Mouse (Mus musculus): ENCODE measurements around the gene Lrrc17. TPM values are rescaled to one million over a fixed set of nuclear protein-coding genes. Genes with fewer than 3 reads are reported as not detected.
A peak's percentile ranks its signal among the peaks of the same experiment; 100 is the strongest.

Lrrc17 gene
- polyA plus RNA-seq, 1 experiment from 2014 or later: 14.0 TPM

DNA sequence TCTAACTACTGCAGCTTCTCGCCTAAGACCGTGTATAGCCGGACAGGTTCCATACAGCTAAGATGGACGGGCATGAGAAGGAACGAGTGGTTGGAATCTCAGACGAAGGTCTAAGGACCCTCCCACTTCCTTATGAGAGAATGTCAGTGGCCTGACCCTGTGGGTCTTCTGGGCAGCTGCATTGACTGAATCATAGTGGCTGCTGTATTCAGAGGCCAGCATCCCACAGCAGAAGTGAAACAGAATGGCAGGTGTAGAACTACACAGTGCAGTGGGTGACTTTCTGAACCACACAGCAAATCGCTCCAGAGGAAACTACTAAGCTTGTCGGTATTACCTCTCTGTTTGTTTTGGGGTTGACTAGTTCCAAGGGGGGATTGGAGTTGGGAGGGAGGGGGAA is 38.2 kb upstream of the Lrrc17 start:
- 88% methylated on average over 8 of the region's 8 CpGs for WGBS
- no peak for ATAC-seq (ENCODE audit: low FRiP score)
- Histone ChIP-seq H3K4me2 (no peak overlapping the region), H3K9me3 (ENCODE audit: control insufficient read depth, low read length) (no peaks in the 10 kb centered on the region), H3K27ac (ENCODE audit: low read depth, low read length) (no peak overlapping the region), H3K27me3 (ENCODE audit: control insufficient read depth, insufficient read depth, low read length) (no peaks in the 10 kb centered on the region), H3K36me3 (ENCODE audit: control insufficient read depth, insufficient read depth, low read length) (no peaks in the 10 kb centered on the region), H3K9ac (ENCODE audit: low read length) (no peak overlapping the region), H3K4me3 (ENCODE audit: low read depth, low read length) (no peak overlapping the region), H3K4me1 (ENCODE audit: control insufficient read depth, insufficient read depth, low read length) (no peaks in the 10 kb centered on the region)
- no peak for DNase-seq (ENCODE audit: low spot score, missing footprints)

DNA sequence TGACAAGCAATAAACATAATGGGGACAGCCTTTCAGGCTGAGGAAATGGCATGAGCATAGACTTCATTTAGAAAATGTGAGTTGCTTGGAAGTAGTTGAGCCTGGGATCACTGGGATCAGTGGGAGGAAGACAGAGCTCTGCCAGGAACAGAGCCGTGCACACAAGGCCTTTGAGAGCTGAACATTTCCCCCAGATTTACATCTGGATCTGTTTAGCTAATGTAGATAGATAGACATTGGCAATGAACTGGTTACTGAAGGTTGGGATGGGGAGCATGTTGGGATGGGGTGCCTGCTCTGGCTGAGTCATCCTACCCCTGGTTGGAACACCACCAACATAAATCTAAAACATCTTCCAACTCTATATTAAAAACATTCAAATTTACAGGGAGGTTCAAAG is 36.5 kb upstream of the Lrrc17 start:
- H3K27me3 ChIP-seq (ENCODE audit: control insufficient read depth, insufficient read depth, low read length): no peaks in the 10 kb centered on the region
- no peak for ATAC-seq (ENCODE audit: low FRiP score)
- no peak overlapping the region for H3K9ac ChIP-seq (ENCODE audit: low read length)
- H3K4me3 ChIP-seq (ENCODE audit: low read depth, low read length): no peak overlapping the region
- WGBS: 72% methylated on average over 1 of the region's 1 CpGs
- no peaks in the 10 kb centered on the region for H3K4me1 ChIP-seq (ENCODE audit: control insufficient read depth, insufficient read depth, low read length)
- H3K9me3 ChIP-seq (ENCODE audit: control insufficient read depth, low read length): no peaks in the 10 kb centered on the region
- H3K27ac ChIP-seq (ENCODE audit: low read depth, low read length): no peak overlapping the region
- no peak for DNase-seq (ENCODE audit: low spot score, missing footprints)
- H3K4me2 ChIP-seq: no peak overlapping the region
- H3K36me3 ChIP-seq (ENCODE audit: control insufficient read depth, insufficient read depth, low read length): no peaks in the 10 kb centered on the region

- no peaks in the 10 kb centered on the region for H3K27me3 ChIP-seq (ENCODE audit: control insufficient read depth, insufficient read depth, low read length)
- ATAC-seq (ENCODE audit: low FRiP score) (no peak), DNase-seq (ENCODE audit: low spot score, missing footprints) (no peak)
- H3K4me3 ChIP-seq (ENCODE audit: low read depth, low read length): no peak overlapping the region
- 86% methylated on average over 4 of the region's 4 CpGs for WGBS
- no peak overlapping the region for H3K4me2 ChIP-seq
- peaks cover 4% of the 10 kb centered on the region; the same call in 1 of the 2 replicates for H3K4me1 ChIP-seq (ENCODE audit: control insufficient read depth, insufficient read depth, low read length)
- no peaks in the 10 kb centered on the region for H3K36me3 ChIP-seq (ENCODE audit: control insufficient read depth, insufficient read depth, low read length)
- H3K27ac ChIP-seq (ENCODE audit: low read depth, low read length): no peak overlapping the region
- no peak overlapping the region for H3K9ac ChIP-seq (ENCODE audit: low read length)
- H3K9me3 ChIP-seq (ENCODE audit: control insufficient read depth, low read length): no peaks in the 10 kb centered on the region
These were observed 33.6 kb upstream of the Lrrc17 start for GRCm38 (mm10) chr5:21509801-21510200.

DNA sequence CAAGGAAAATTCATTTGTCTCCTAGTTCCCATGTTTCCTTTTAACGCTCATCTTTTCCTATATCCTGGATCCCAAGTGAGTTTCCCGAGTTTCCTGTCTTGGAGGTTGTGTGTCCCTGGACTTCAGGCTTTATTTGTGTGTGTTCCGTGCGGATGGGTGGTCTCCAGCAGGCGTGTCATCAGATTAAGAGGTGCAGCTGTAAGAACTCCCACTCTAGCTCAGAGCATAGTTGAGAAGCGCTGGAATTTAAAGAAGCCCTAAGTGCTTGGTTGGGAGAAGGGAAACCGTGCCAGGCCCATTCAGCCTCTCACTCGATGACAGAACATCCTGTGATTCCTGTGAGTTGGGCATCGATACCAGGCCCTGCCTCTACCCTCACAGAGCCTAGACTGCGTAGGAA is 30.0 kb upstream of the Lrrc17 start:
- Histone ChIP-seq H3K9me3 (ENCODE audit: control insufficient read depth, low read length) (no peaks in the 10 kb centered on the region), H3K4me2 (no peak overlapping the region), H3K4me3 (ENCODE audit: low read depth, low read length) (no peak overlapping the region), H3K27me3 (ENCODE audit: control insufficient read depth, insufficient read depth, low read length) (no peaks in the 10 kb centered on the region), H3K36me3 (ENCODE audit: control insufficient read depth, insufficient read depth, low read length) (no peaks in the 10 kb centered on the region), H3K4me1 (ENCODE audit: control insufficient read depth, insufficient read depth, low read length) (peaks cover 4% of the 10 kb centered on the region; the same call in 1 of the 2 replicates), H3K9ac (ENCODE audit: low read length) (no peak overlapping the region), H3K27ac (ENCODE audit: low read depth, low read length) (no peak overlapping the region)
- ATAC-seq (ENCODE audit: low FRiP score) (no peak), DNase-seq (ENCODE audit: low spot score, missing footprints) (peak; percentile 82)
- WGBS: 60% methylated on average over 10 of the region's 10 CpGs

- Histone ChIP-seq H3K27me3 (ENCODE audit: control insufficient read depth, insufficient read depth, low read length) (no peaks in the 10 kb centered on the region), H3K9ac (ENCODE audit: low read length) (no peak overlapping the region), H3K36me3 (ENCODE audit: control insufficient read depth, insufficient read depth, low read length) (no peaks in the 10 kb centered on the region), H3K4me3 (ENCODE audit: low read depth, low read length) (no peak overlapping the region), H3K4me2 (no peak overlapping the region), H3K4me1 (ENCODE audit: control insufficient read depth, insufficient read depth, low read length) (peaks cover 4% of the 10 kb centered on the region; the same call in 1 of the 2 replicates), H3K27ac (ENCODE audit: low read depth, low read length) (no peak overlapping the region), H3K9me3 (ENCODE audit: control insufficient read depth, low read length) (no peaks in the 10 kb centered on the region)
- 95% methylated on average over 2 of the region's 2 CpGs for WGBS
- ATAC-seq (ENCODE audit: low FRiP score) (no peak), DNase-seq (ENCODE audit: low spot score, missing footprints) (no peak)
These were observed 25.8 kb upstream of the Lrrc17 start for GRCm38 (mm10) chr5:21517562-21517961.

GRCm38 (mm10) chr5:21518207-21518606 is 25.2 kb upstream of the Lrrc17 start:
- Histone ChIP-seq H3K27me3 (ENCODE audit: control insufficient read depth, insufficient read depth, low read length) (no peaks in the 10 kb centered on the region), H3K4me2 (no peak overlapping the region), H3K4me3 (ENCODE audit: low read depth, low read length) (no peak overlapping the region), H3K36me3 (ENCODE audit: control insufficient read depth, insufficient read depth, low read length) (no peaks in the 10 kb centered on the region), H3K9me3 (ENCODE audit: control insufficient read depth, low read length) (no peaks in the 10 kb centered on the region), H3K9ac (ENCODE audit: low read length) (no peak overlapping the region), H3K4me1 (ENCODE audit: control insufficient read depth, insufficient read depth, low read length) (peaks cover 4% of the 10 kb centered on the region; the same call in 1 of the 2 replicates), H3K27ac (ENCODE audit: low read depth, low read length) (no peak overlapping the region)
- 77% methylated on average over 4 of the region's 4 CpGs for WGBS
- ATAC-seq (ENCODE audit: low FRiP score) (no peak), DNase-seq (ENCODE audit: low spot score, missing footprints) (peak; percentile 12)

GRCm38 (mm10) chr5:21519166-21519565 is 24.2 kb upstream of the Lrrc17 start:
- H3K9ac ChIP-seq (ENCODE audit: low read length): no peak overlapping the region
- H3K4me2 ChIP-seq: no peak overlapping the region
- H3K9me3 ChIP-seq (ENCODE audit: control insufficient read depth, low read length): no peaks in the 10 kb centered on the region
- no peaks in the 10 kb centered on the region for H3K27me3 ChIP-seq (ENCODE audit: control insufficient read depth, insufficient read depth, low read length)
- no peaks in the 10 kb centered on the region for H3K4me1 ChIP-seq (ENCODE audit: control insufficient read depth, insufficient read depth, low read length)
- H3K36me3 ChIP-seq (ENCODE audit: control insufficient read depth, insufficient read depth, low read length): no peaks in the 10 kb centered on the region
- no peak overlapping the region for H3K4me3 ChIP-seq (ENCODE audit: low read depth, low read length)
- H3K27ac ChIP-seq (ENCODE audit: low read depth, low read length): no peak overlapping the region
- ATAC-seq (ENCODE audit: low FRiP score): no peak
- DNase-seq (ENCODE audit: low spot score, missing footprints): peak; percentile 14
- 81% methylated on average over 3 of the region's 3 CpGs for WGBS

GRCm38 (mm10) chr5:21526835-21527485 is 16.4 kb upstream of the Lrrc17 start:
- Histone ChIP-seq H3K4me3 (ENCODE audit: low read depth, low read length) (no peak overlapping the region), H3K36me3 (ENCODE audit: control insufficient read depth, insufficient read depth, low read length) (no peaks in the 10 kb centered on the region), H3K9me3 (ENCODE audit: control insufficient read depth, low read length) (no peaks in the 10 kb centered on the region), H3K9ac (ENCODE audit: low read length) (no peak overlapping the region), H3K27ac (ENCODE audit: low read depth, low read length) (peak overlapping the region; percentile 35), H3K27me3 (ENCODE audit: control insufficient read depth, insufficient read depth, low read length) (no peaks in the 10 kb centered on the region), H3K4me2 (no peak overlapping the region), H3K4me1 (ENCODE audit: control insufficient read depth, insufficient read depth, low read length) (peaks cover 7% of the 10 kb centered on the region)
- WGBS: 22% methylated on average over 11 of the region's 11 CpGs
- ATAC-seq (ENCODE audit: low FRiP score): peak; percentile 91
- peak; percentile 91 for DNase-seq (ENCODE audit: low spot score, missing footprints)

DNA sequence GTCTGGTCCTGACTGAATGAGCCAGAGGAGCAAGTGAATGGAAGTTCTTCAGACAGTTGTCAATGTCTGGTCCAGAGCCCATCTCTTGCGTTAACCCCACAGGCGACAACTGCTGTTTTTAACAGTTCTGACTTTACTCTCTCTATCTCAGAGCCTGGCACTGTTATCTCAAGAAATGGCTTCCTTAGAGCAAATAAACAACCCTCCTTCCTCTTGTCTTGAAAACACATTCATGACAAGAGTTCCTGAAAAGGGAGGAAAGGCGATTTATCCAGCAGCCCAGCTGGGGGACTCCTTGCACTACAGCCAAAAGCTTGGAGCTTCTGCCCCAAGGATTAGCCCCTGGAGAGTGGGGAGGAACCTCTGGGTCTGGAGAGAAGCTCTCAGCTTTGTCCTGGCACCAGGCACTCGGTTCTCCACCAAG is 15.9 kb upstream of the Lrrc17 start:
- DNase-seq (ENCODE audit: low spot score, missing footprints) (no peak), ATAC-seq (ENCODE audit: low FRiP score) (no peak)
- no peak overlapping the region for H3K9ac ChIP-seq (ENCODE audit: low read length)
- no peak overlapping the region for H3K27ac ChIP-seq (ENCODE audit: low read depth, low read length)
- H3K4me1 ChIP-seq (ENCODE audit: control insufficient read depth, insufficient read depth, low read length): peaks cover 7% of the 10 kb centered on the region
- no peak overlapping the region for H3K4me3 ChIP-seq (ENCODE audit: low read depth, low read length)
- no peak overlapping the region for H3K4me2 ChIP-seq
- 51% methylated on average over 4 of the region's 4 CpGs for WGBS
- no peaks in the 10 kb centered on the region for H3K9me3 ChIP-seq (ENCODE audit: control insufficient read depth, low read length)
- no peaks in the 10 kb centered on the region for H3K27me3 ChIP-seq (ENCODE audit: control insufficient read depth, insufficient read depth, low read length)
- H3K36me3 ChIP-seq (ENCODE audit: control insufficient read depth, insufficient read depth, low read length): no peaks in the 10 kb centered on the region

Data from midbrain, embryonic 11.5 days (tissue).